Mouse (Mus musculus): ENCODE measurements around the gene Nadk.

GRCm38 (mm10) chr4:155580420-155580819 lies 18.2 kb downstream of the Nadk start:
- TF ChIP-seq CTCF (IDR thresholded peaks at IDR 0.05; ENCODE audit: low read depth): peak; percentile 82
- no peak for TF ChIP-seq EP300 (IDR thresholded peaks at IDR 0.05; ENCODE audit: low read depth)
